Mouse (Mus musculus): ENCODE measurements at regions not wholly inside any gene's neighbourhood (a gene's known extent, or its start where the extent isn't known, plus 50 kb on each side); places are given as distances from the start of the nearest gene placed in this dataset.

DNA sequence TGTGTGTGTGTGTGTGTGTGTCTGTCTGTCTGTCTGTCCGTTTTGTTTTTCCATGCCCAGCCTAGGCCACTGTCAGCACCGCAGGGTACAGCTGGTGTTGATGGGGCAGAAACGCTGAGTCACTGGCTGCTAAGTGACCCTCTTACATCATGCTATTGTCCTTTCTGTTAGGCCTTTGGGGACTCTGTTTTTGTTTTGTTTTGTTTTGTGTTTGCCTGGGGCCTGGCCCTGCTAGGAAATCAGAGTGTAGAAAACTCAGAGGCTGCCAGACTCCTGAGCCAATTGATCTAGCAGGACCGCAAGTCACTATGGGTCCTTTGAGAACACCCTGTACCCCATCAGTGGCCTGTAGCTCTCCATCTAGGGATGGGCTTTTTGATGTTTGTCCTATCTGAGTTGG is 59.9 kb upstream of the Ahctf1 start:
- H3K9me3 ChIP-seq (replicated peaks), result no peaks in the 10 kb centered on the region
- H3K27me3 ChIP-seq (ENCODE audit: low read depth, poor library complexity, severe bottlenecking), result no peaks in the 10 kb centered on the region
- DNase-seq (ENCODE audit: low spot score), result no peak
- no peak overlapping the region for H3K4me3 ChIP-seq
- H3K27ac ChIP-seq (replicated peaks), result no peak overlapping the region
- H3K36me3 ChIP-seq, result no peaks in the 10 kb centered on the region
- WGBS, result 59% methylated on average over 4 of the region's 4 CpGs
- H3K4me1 ChIP-seq, result peaks cover 19% of the 10 kb centered on the region; the same call in 1 of the 2 replicates

DNA sequence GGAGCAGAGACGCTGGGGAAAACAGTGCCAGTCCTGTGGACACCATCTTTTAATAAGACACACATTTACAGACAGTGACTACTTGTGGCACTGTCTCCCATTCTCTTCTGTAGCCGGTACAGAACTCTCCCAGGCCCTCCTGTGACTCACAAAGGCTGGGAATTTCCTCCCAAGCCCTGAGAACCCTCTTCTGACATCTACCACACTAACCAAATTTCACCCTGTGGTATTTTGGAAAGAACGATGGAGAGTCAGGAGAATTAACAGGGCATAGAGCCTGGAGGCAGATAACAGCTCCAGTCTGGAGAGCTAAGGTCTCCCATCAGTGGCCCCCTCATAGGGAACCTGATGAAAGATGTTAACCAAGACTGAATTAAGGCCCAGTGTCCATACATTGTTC is 59.5 kb upstream of the Ahctf1 start:
- no peak overlapping the region for H3K27ac ChIP-seq (replicated peaks)
- no peak overlapping the region for H3K4me3 ChIP-seq
- peaks cover 19% of the 10 kb centered on the region; the same call in 1 of the 2 replicates for H3K4me1 ChIP-seq
- DNase-seq (ENCODE audit: low spot score), result no peak
- no peaks in the 10 kb centered on the region for H3K9me3 ChIP-seq (replicated peaks)
- 82% methylated on average over 3 of the region's 3 CpGs for WGBS
- H3K27me3 ChIP-seq (ENCODE audit: low read depth, poor library complexity, severe bottlenecking), result no peaks in the 10 kb centered on the region
- H3K36me3 ChIP-seq, result no peaks in the 10 kb centered on the region

DNA sequence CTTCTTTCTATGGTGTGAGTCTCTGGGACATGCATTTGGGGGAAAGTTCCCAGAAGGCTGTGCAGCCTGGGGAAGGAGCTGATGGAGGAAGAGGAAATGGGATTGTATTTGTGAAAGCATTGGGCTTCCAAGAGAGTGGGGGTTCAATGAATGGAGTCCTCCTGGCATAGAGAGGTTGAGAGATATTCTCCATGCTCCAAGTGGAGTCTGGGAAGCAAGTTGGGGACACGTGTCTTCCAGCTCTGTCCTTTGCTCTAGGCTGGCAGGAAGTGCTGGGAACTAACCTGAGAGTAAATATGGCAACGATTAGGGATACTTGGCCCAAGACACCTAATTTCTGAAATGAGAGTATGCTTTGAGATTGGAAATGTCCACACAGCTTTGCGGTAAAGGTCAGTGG is 58.3 kb upstream of the Ahctf1 start:
- H3K27ac ChIP-seq (replicated peaks), result no peak overlapping the region
- no peaks in the 10 kb centered on the region for H3K27me3 ChIP-seq (ENCODE audit: low read depth, poor library complexity, severe bottlenecking)
- H3K4me1 ChIP-seq, result peaks cover 19% of the 10 kb centered on the region; the same call in 1 of the 2 replicates
- no peaks in the 10 kb centered on the region for H3K9me3 ChIP-seq (replicated peaks)
- no peaks in the 10 kb centered on the region for H3K36me3 ChIP-seq
- DNase-seq (ENCODE audit: low spot score), result no peak
- H3K4me3 ChIP-seq, result no peak overlapping the region
- 84% methylated on average over 3 of the region's 3 CpGs for WGBS

- H3K27me3 ChIP-seq (ENCODE audit: low read depth, poor library complexity, severe bottlenecking), result no peaks in the 10 kb centered on the region
- H3K36me3 ChIP-seq, result no peaks in the 10 kb centered on the region
- 83% methylated on average over 8 of the region's 8 CpGs for WGBS
- no peak for DNase-seq (ENCODE audit: low spot score)
- H3K9me3 ChIP-seq (replicated peaks), result no peaks in the 10 kb centered on the region
- no peak overlapping the region for H3K4me3 ChIP-seq
- H3K4me1 ChIP-seq, result peaks cover 10% of the 10 kb centered on the region; the same call in 1 of the 2 replicates
- no peak overlapping the region; the same call in 1 of the 2 replicates for H3K27ac ChIP-seq (replicated peaks)
These were observed 56.0 kb upstream of the Ahctf1 start for GRCm38 (mm10) chr1:179859552-179859902.

- 49% methylated on average over 14 of the region's 14 CpGs for WGBS
- Histone ChIP-seq H3K36me3 (no peaks in the 10 kb centered on the region), H3K9me3 (replicated peaks) (no peaks in the 10 kb centered on the region), H3K4me3 (no peak overlapping the region), H3K27me3 (ENCODE audit: low read depth, poor library complexity, severe bottlenecking) (no peaks in the 10 kb centered on the region), H3K4me1 (peaks cover 14% of the 10 kb centered on the region), H3K27ac (replicated peaks) (no peak overlapping the region)
- DNase-seq (ENCODE audit: low spot score), result peak; percentile 32
These were observed 55.5 kb upstream of the Ahctf1 start for GRCm38 (mm10) chr1:179858780-179859551.

DNA sequence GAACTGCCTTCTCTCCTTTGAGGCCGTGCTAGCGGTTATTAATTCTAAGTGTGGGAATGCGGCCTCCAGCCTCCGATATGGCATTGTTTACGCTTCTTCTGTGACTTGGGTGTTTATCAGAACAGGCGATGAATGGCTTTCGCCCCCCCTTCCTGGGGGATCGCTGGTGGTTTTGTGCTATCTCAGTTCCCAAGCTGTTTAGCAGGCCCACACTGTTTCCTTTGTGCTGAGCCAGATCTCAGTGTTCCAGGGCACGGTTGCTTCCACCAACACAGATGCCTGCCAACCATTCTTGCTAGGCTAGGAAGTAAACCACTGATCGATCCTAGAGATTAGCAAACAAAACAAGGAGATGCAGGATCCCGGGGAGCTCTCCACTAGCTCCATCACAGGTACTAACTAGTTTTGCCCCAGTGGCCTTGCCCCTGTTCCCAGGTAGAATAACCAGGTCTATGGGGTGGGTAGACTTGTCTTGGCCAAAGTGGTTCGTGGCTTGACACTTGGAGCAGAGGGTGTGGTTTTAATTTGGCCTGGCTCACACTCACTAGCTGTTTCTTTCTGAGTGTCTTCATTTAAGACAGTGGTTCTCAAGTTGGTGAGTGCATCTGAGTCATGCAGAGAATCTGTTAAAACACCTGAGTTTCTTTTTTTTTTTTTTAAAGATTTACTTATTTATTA is 50.9 kb upstream of the Ahctf1 start:
- peak overlapping the region; percentile 19; the same call in 1 of the 2 replicates for H3K27ac ChIP-seq (replicated peaks)
- DNase-seq (ENCODE audit: low spot score), result no peak

More for the DNA sequence above, 50.9 kb upstream of the Ahctf1 start:
- 73% methylated on average over 12 of the region's 12 CpGs for whole genome bisulfite sequencing
- H3K9me3 ChIP-seq (replicated peaks), result no peaks in the 10 kb centered on the region
- no peak overlapping the region for H3K4me3 ChIP-seq
- H3K4me1 ChIP-seq, result peaks cover 5% of the 10 kb centered on the region
- no peaks in the 10 kb centered on the region for H3K27me3 ChIP-seq (ENCODE audit: low read depth, poor library complexity, severe bottlenecking)
- no peaks in the 10 kb centered on the region for H3K36me3 ChIP-seq

Measured in midbrain, embryonic 10.5 days (tissue).